Mouse (Mus musculus) skeletal muscle tissue, adult 2 months (tissue): ENCODE measurements around the gene Gdpd3.
A peak's percentile ranks its signal among the peaks of the same experiment; 100 is the strongest.
"Not testable (repeated sequence)": the region's sequence is repeated elsewhere in the genome, so short reads cannot be mapped to it uniquely, and the experiment has no call there.

Experiments
- DNase-seq: peaks from one replicate; pipeline ENCODE4 v3.0.0-alpha.2; 2012; ENCODE audit warnings: low read depth, low spot score

Gene Gdpd3

GRCm38 (mm10) chr7:126760391-126760802, 5.7 kb upstream of the Gdpd3 start:
- DNase-seq, result peak; percentile 75

- DNase-seq, result no peak
Measured at GRCm38 (mm10) chr7:126760956-126761355, 5.2 kb upstream of the Gdpd3 start.

GRCm38 (mm10) chr7:126761529-126762067, 4.5 kb upstream of the Gdpd3 start:
- DNase-seq, result no peak

GRCm38 (mm10) chr7:126762471-126763008, 3.6 kb upstream of the Gdpd3 start:
- no peak for DNase-seq

- no peak for DNase-seq
Measured at GRCm38 (mm10) chr7:126765540-126765939, 594 bp upstream of the Gdpd3 start.

- no peak for DNase-seq
Measured at GRCm38 (mm10) chr7:126767001-126767400, 867 bp downstream of the Gdpd3 start.

GRCm38 (mm10) chr7:126770784-126771183, 4.7 kb downstream of the Gdpd3 start:
- no peak for DNase-seq

GRCm38 (mm10) chr7:126773351-126773750, 7.2 kb downstream of the Gdpd3 start:
- DNase-seq, result no peak

GRCm38 (mm10) chr7:126774463-126774862, 8.3 kb downstream of the Gdpd3 start:
- DNase-seq, result no peak

- no peak for DNase-seq
Measured at GRCm38 (mm10) chr7:126775185-126775977, 9.2 kb downstream of the Gdpd3 start.

- no peak for DNase-seq
Measured at GRCm38 (mm10) chr7:126775978-126776234, 9.8 kb downstream of the Gdpd3 start.

GRCm38 (mm10) chr7:126776598-126777057, 10.5 kb downstream of the Gdpd3 start, which contains the start of gene Ypel3:
Gene Ypel3 (plus strand): TSS chr7:126776955.
- DNase-seq, result peak; percentile 95

- no peak for DNase-seq
Measured at GRCm38 (mm10) chr7:126777476-126777875, 11.3 kb downstream of the Gdpd3 start.

- DNase-seq, result no peak
Measured at GRCm38 (mm10) chr7:126778147-126778546, 12.0 kb downstream of the Gdpd3 start.

- not testable (repeated sequence) for DNase-seq
Measured at GRCm38 (mm10) chr7:126779101-126779500, 13.0 kb downstream of the Gdpd3 start.

GRCm38 (mm10) chr7:126779983-126780970, 14.1 kb downstream of the Gdpd3 start:
- DNase-seq, result no peak

GRCm38 (mm10) chr7:126780971-126781635, 15.0 kb downstream of the Gdpd3 start, which contains the start of gene Tbx6:
Gene Tbx6 (plus strand): TSS chr7:126781483.
- DNase-seq, result no peak

- no peak for DNase-seq
Measured at GRCm38 (mm10) chr7:126781661-126782370, 15.7 kb downstream of the Gdpd3 start.

GRCm38 (mm10) chr7:126782693-126783092, 16.6 kb downstream of the Gdpd3 start:
- no peak for DNase-seq

GRCm38 (mm10) chr7:126784469-126784868, 18.3 kb downstream of the Gdpd3 start:
- no peak for DNase-seq

GRCm38 (mm10) chr7:126785056-126785455, 18.9 kb downstream of the Gdpd3 start:
- DNase-seq, result no peak
